Mouse (Mus musculus): Measurements from ENCODE around the gene Eif4a2. TPM values are rescaled to one million over a fixed set of nuclear protein-coding genes. Genes with fewer than 3 reads are reported as not detected.

Eif4a2 gene
- polyA plus RNA-seq (2014; fragmentation: Illumina TruSeq; extraction: RNeasy Lipid Tissue Mini Kit (QIAGEN cat#74804); ENCODE audit: low read depth, low replicate concordance): 2,369 TPM

GRCm38 (mm10) chr16:23107231-23107942, at the start of gene Eif4a2:
Gene Eif4a2, plus strand, starts transcription at chr16:23107444.

GRCm38 (mm10) chr16:23057668-23058447, 49.4 kb upstream of the Eif4a2 start, which contains the start of gene Kng1:
Gene Kng1, plus strand, starts transcription at chr16:23057865.

DNA sequence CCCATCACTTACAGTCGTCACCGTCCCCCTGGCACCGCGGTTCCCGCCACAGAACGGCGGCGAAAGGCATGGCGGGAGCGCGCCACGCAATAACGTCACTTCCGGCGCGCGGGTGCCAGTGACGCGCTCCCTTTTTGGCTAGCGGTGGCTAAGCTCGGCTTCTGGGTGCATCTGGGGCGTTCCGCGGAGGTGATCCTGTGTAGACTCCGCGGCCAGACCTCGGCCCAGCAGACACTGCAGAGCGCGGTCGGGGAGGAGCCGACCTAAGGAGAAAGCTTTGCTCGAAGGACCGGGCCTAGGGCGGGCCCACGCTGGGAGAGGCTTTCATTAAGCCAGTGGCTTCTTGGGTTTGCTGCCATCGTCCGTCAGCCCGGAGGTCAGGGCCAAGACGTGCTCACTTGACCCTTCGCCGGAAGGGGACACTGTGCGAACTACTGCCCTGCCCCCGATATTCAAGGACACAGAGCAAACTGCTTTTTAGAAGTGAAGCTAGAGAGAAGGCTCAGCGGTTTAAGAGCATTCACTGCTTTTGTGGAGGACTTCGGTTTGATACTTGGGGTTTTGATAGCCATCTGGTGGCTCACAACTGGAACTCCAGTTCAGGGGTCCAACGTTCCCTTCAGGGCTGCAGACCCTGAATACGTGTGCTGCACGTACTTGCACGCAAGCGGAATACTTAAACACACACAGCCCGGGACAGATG, 20.6 kb downstream of the Eif4a2 start, which contains the start of gene Rfc4:
TSS of gene Rfc4 (minus strand) at position 65 of the 703 bp plus-strand sequence.

DNA sequence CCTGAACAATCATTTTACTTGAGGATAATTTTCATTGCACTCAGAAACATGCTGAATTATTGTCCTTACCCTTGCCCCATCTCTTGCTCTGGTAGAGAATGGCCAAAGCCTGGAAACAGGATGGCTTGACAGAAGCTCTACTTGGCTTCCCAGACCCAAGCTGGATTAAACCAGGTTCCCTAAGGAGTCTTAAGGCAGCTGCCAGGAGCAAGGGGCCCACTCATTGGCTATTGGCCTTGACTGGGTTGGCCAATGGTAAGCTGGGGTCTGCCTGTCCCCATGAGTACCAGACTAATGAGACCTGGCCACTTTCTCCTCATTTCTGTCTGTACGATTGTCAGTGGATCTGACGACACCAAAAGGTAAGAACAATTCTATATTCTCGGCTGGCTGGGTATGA, 39.0 kb downstream of the Eif4a2 start, which contains the start of gene Adipoq:
TSS of gene Adipoq (plus strand) at position 257 of the 400 bp plus-strand sequence.

Other genes with a start within 250 kb of the Eif4a2 start
- 25.2 TPM for gene Tbccd1, start 249.8 kb upstream of the Eif4a2 start, polyA plus RNA-seq (2014; fragmentation: Illumina TruSeq; extraction: RNeasy Lipid Tissue Mini Kit (QIAGEN cat#74804); ENCODE audit: low read depth, low replicate concordance)
- 73.4 TPM for gene Dnajb11, start 249.6 kb upstream of the Eif4a2 start, polyA plus RNA-seq (2014; fragmentation: Illumina TruSeq; extraction: RNeasy Lipid Tissue Mini Kit (QIAGEN cat#74804); ENCODE audit: low read depth, low replicate concordance)
- not detected for gene Ahsg, start 216.2 kb upstream of the Eif4a2 start, polyA plus RNA-seq (2014; fragmentation: Illumina TruSeq; extraction: RNeasy Lipid Tissue Mini Kit (QIAGEN cat#74804); ENCODE audit: low read depth, low replicate concordance)
- not detected for gene Fetub, start 189.1 kb upstream of the Eif4a2 start, polyA plus RNA-seq (2014; fragmentation: Illumina TruSeq; extraction: RNeasy Lipid Tissue Mini Kit (QIAGEN cat#74804); ENCODE audit: low read depth, low replicate concordance)
- 3.1 TPM for gene Hrg, start 156.4 kb upstream of the Eif4a2 start, polyA plus RNA-seq (2014; fragmentation: Illumina TruSeq; extraction: RNeasy Lipid Tissue Mini Kit (QIAGEN cat#74804); ENCODE audit: low read depth, low replicate concordance)
- not detected for gene Kng2, start 78.0 kb upstream of the Eif4a2 start, polyA plus RNA-seq (2014; fragmentation: Illumina TruSeq; extraction: RNeasy Lipid Tissue Mini Kit (QIAGEN cat#74804); ENCODE audit: low read depth, low replicate concordance)
- not detected for gene Kng1, start 49.6 kb upstream of the Eif4a2 start, polyA plus RNA-seq (2014; fragmentation: Illumina TruSeq; extraction: RNeasy Lipid Tissue Mini Kit (QIAGEN cat#74804); ENCODE audit: low read depth, low replicate concordance)
- gene Rfc4, start 20.3 kb downstream of the Eif4a2 start, polyA plus RNA-seq (2014; fragmentation: Illumina TruSeq; extraction: RNeasy Lipid Tissue Mini Kit (QIAGEN cat#74804); ENCODE audit: low read depth, low replicate concordance): 29.2 TPM
- 28.7 TPM for gene Adipoq, start 39.1 kb downstream of the Eif4a2 start, polyA plus RNA-seq (2014; fragmentation: Illumina TruSeq; extraction: RNeasy Lipid Tissue Mini Kit (QIAGEN cat#74804); ENCODE audit: low read depth, low replicate concordance)
- gene St6gal1, start 117.3 kb downstream of the Eif4a2 start, polyA plus RNA-seq (2014; fragmentation: Illumina TruSeq; extraction: RNeasy Lipid Tissue Mini Kit (QIAGEN cat#74804); ENCODE audit: low read depth, low replicate concordance): 62.3 TPM

All from sigmoid colon, adult 10 weeks (tissue).